Mouse (Mus musculus): Measurements from ENCODE around the gene C530025M09Rik.

C530025M09Rik gene

DNA sequence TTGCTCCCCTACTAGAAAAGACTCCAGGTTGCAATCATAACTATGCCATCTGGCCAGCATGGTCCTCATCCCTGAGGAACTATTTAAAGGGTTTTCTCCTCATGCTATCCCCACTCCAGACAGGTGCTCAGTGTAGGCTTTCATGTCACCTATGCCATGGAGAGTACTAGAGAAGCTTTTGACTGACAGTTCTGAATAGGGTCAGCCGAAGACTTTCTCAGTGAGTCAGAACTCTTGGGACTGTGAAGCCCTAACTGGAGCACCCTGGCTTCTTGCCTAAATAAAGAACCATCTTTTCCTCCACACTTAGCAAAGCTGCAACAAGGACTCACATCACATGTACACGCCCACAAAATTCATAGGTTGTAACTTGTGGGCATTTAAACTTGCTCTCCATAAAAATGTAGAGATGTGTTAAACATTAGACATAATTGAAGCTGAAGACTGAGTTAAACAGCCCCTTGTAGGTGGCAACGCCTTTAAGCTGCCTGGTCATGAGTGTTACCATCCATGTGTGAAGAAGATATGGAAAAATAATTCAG, 26.3 kb downstream of the C530025M09Rik start:
- DNase-seq (ENCODE audit: low spot score in 2 of 2) = no peak

- no peak for DNase-seq (ENCODE audit: low spot score in 2 of 2)
These were observed 32.4 kb downstream of the C530025M09Rik start for GRCm38 (mm10) chr2:149798613-149799012.

Data from spleen, postnatal 14 days (tissue).